Mouse (Mus musculus): ENCODE measurements around the gene Olfr362.
"Not testable (repeated sequence)": the region's sequence is repeated elsewhere in the genome, so short reads cannot be mapped to it uniquely, and the experiment has no call there.

The Olfr362 gene

GRCm38 (mm10) chr2:37117810-37118209, at the start of gene Olfr362:
Gene Olfr362, minus strand, starts transcription at chr2:37117910.
- DNase-seq (ENCODE audit: low spot score), result no peak

GRCm38 (mm10) chr2:37139022-37139421, 21.3 kb upstream of the Olfr362 start, which contains the start of gene Olfr364-ps1:
Gene Olfr364-ps1, plus strand, starts transcription at chr2:37139322.
- DNase-seq (ENCODE audit: low spot score), result no peak

- DNase-seq (ENCODE audit: low spot score), result not testable (repeated sequence)
Measured at GRCm38 (mm10) chr2:37089190-37089589, 28.5 kb downstream of the Olfr362 start, which contains the start of gene Olfr361. Gene Olfr361, minus strand, starts transcription at chr2:37089290.

- DNase-seq (ENCODE audit: low spot score), result no peak
Measured at GRCm38 (mm10) chr2:37065446-37065845, 52.3 kb downstream of the Olfr362 start, which contains the start of gene Olfr360. Gene Olfr360, plus strand, starts transcription at chr2:37065746.
